In genomic region chr10:30678051-30678450, GRCm38 (mm10) we compare ENCODE assay signal across 22 mouse cellular contexts. TPM values are rescaled to one million over a fixed set of nuclear protein-coding genes. Genes with fewer than 3 reads are reported as not detected.
DNase-seq lines count a peak whose midpoint lies in the region; ATAC-seq and TF ChIP-seq lines count a peak whose summit lies in the region.
"Had no signal": no experiment of that assay in that cellular context is flagged by ENCODE, and none has a peak within 500 bp of the region (broad histone marks: within the 10 kb centered on the region; RNA-seq: fewer than 3 reads in every experiment).

No protein-coding gene starts in this region.

- H3K4me1 ChIP-seq in intestine, postnatal 0 days (replicated peaks; ENCODE audit: control insufficient read depth, insufficient read depth, low read length) = no peaks in the 10 kb centered on the region
- no peaks in the 10 kb centered on the region for H3K4me1 ChIP-seq in intestine, embryonic 15.5 days (replicated peaks)
- H3K4me1 ChIP-seq in hindbrain, embryonic 13.5 days (replicated peaks) = no peaks in the 10 kb centered on the region
- H3K4me1 ChIP-seq in midbrain, embryonic 13.5 days (replicated peaks) = no peaks in the 10 kb centered on the region
- H3K4me1 ChIP-seq: liver, embryonic 12.5 days; neural tube, embryonic 15.5 days had no signal

- H3K27me3 ChIP-seq in intestine, postnatal 0 days (replicated peaks; ENCODE audit: control insufficient read depth, insufficient read depth, low read length) = no peaks in the 10 kb centered on the region
- no peaks in the 10 kb centered on the region for H3K27me3 ChIP-seq in intestine, embryonic 15.5 days (replicated peaks)
- H3K27me3 ChIP-seq in hindbrain, embryonic 13.5 days = no peaks in the 10 kb centered on the region
- H3K27me3 ChIP-seq in midbrain, embryonic 13.5 days = no peaks in the 10 kb centered on the region
- H3K27me3 ChIP-seq: liver, embryonic 12.5 days; neural tube, embryonic 15.5 days had no signal

- 0 out of 2 replicates have a peak, but pooled peaks cover 3% of the 10 kb centered on the region for H3K36me3 ChIP-seq in intestine, postnatal 0 days (ENCODE audit: control insufficient read depth, insufficient read depth)
- no peaks in the 10 kb centered on the region for H3K36me3 ChIP-seq in intestine, embryonic 15.5 days
- no peaks in the 10 kb centered on the region for H3K36me3 ChIP-seq in hindbrain, embryonic 13.5 days
- no peaks in the 10 kb centered on the region for H3K36me3 ChIP-seq in midbrain, embryonic 13.5 days

- no peak overlapping the region for H3K4me3 ChIP-seq in intestine, postnatal 0 days (ENCODE audit: low read depth, low read length)
- no peak overlapping the region for H3K4me3 ChIP-seq in intestine, embryonic 15.5 days (replicated peaks)
- H3K4me3 ChIP-seq in hindbrain, embryonic 13.5 days = no peak overlapping the region
- no peak overlapping the region for H3K4me3 ChIP-seq in midbrain, embryonic 13.5 days (replicated peaks)
- H3K4me3 ChIP-seq: left cerebral cortex, adult 2 months; liver, embryonic 12.5 days; neural tube, embryonic 15.5 days had no signal

- H3K9ac ChIP-seq in intestine, postnatal 0 days (ENCODE audit: low read depth, low read length) = no peak overlapping the region
- H3K9ac ChIP-seq in intestine, embryonic 15.5 days = no peak overlapping the region
- no peak overlapping the region for H3K9ac ChIP-seq in hindbrain, embryonic 13.5 days
- H3K9ac ChIP-seq in midbrain, embryonic 13.5 days (replicated peaks) = no peak overlapping the region
- H3K9ac ChIP-seq: hindbrain, embryonic 14.5 days; liver, embryonic 12.5 days; lung, embryonic 14.5 days; neural tube, embryonic 15.5 days had no signal

- DNase-seq in 416B (ENCODE audit: low read depth) (peak; percentile 83), NIH3T3 (ENCODE audit: low read depth) (peak; percentile 54)
- peak; percentile 27 for DNase-seq in adrenal gland, postnatal 25 days
- DNase-seq: cerebellum, adult 8-10 months; gastrocnemius, postnatal 14 days; lung, embryonic 14.5 days; right cerebral cortex, postnatal 25 days; thymus, postnatal 4 days had no signal

- ATAC-seq in intestine, postnatal 0 days = peak; percentile 80
- ATAC-seq in intestine, embryonic 15.5 days = no peak
- no peak for ATAC-seq in hindbrain, embryonic 13.5 days (ENCODE audit: low FRiP score)
- ATAC-seq in activated CD4-positive, CD25-positive, alpha-beta regulatory T cell, adult 4 months = no peak
- ATAC-seq in midbrain, embryonic 13.5 days = no peak
- ATAC-seq: CD4-positive, CD25-positive, alpha-beta regulatory T cell, adult 4 months; intestine, embryonic 16.5 days; liver, embryonic 12.5 days had no signal

- no peak overlapping the region for H3K27ac ChIP-seq in intestine, postnatal 0 days (ENCODE audit: low read depth, low read length)
- H3K27ac ChIP-seq in intestine, embryonic 15.5 days = no peak overlapping the region
- no peak overlapping the region for H3K27ac ChIP-seq in hindbrain, embryonic 13.5 days
- no peak overlapping the region for H3K27ac ChIP-seq in midbrain, embryonic 13.5 days
- H3K27ac ChIP-seq: hindbrain, embryonic 14.5 days; left cerebral cortex, adult 2 months; liver, embryonic 12.5 days; macrophage; neural tube, embryonic 15.5 days had no signal

- 49% methylated on average over 2 of the region's 2 CpGs for WGBS in intestine, postnatal 0 days
- WGBS in intestine, embryonic 15.5 days = 68% methylated on average over 2 of the region's 2 CpGs
- 78% methylated on average over 2 of the region's 2 CpGs for WGBS in hindbrain, embryonic 13.5 days
- WGBS in midbrain, embryonic 13.5 days = 75% methylated on average over 2 of the region's 2 CpGs

- no peak overlapping the region for H3K4me2 ChIP-seq in intestine, postnatal 0 days (replicated peaks; ENCODE audit: low read depth)
- no peak overlapping the region for H3K4me2 ChIP-seq in intestine, embryonic 15.5 days (replicated peaks)
- H3K4me2 ChIP-seq in hindbrain, embryonic 13.5 days = no peak overlapping the region
- H3K4me2 ChIP-seq in midbrain, embryonic 13.5 days (replicated peaks) = no peak overlapping the region
- H3K4me2 ChIP-seq: hindbrain, embryonic 14.5 days; liver, embryonic 12.5 days; lung, embryonic 14.5 days; midbrain, embryonic 11.5 days; neural tube, embryonic 15.5 days had no signal

- no peaks in the 10 kb centered on the region for H3K9me3 ChIP-seq in intestine, postnatal 0 days (ENCODE audit: control insufficient read depth)
- H3K9me3 ChIP-seq in intestine, embryonic 15.5 days = no peaks in the 10 kb centered on the region
- H3K9me3 ChIP-seq in hindbrain, embryonic 13.5 days = no peaks in the 10 kb centered on the region
- no peaks in the 10 kb centered on the region for H3K9me3 ChIP-seq in midbrain, embryonic 13.5 days
- H3K9me3 ChIP-seq: G1E; liver, embryonic 12.5 days; neural tube, embryonic 15.5 days had no signal

- no peak for TF ChIP-seq CTCF in intestine, postnatal 0 days (IDR thresholded peaks at IDR 0.05; ENCODE audit: low read depth)

RNA-seq across cellular contexts. Expression of gene Hint3, which starts 48.6 kb away (rescaled TPM):
- 124 and 127 TPM in 2 replicates for polyA plus RNA-seq in intestine, postnatal 0 days (2015; fragmentation: Nextera tagmentation; extraction: Ambion mirVana)
- polyA plus RNA-seq in intestine, embryonic 15.5 days (2015; fragmentation: Nextera tagmentation; extraction: Ambion mirVana) = 31.0 and 37.4 TPM in 2 replicates
- 48.5 and 65.1 TPM in 2 replicates for total RNA-seq in adrenal gland, postnatal 25 days (2021)
- 19.1 and 21.5 TPM in 2 replicates for polyA plus RNA-seq in hindbrain, embryonic 13.5 days (2015; fragmentation: Nextera tagmentation; extraction: Ambion mirVana)
- 10 to 100 TPM; 44.0 to 54.8 TPM for polyA plus RNA-seq in activated CD4-positive, CD25-positive, alpha-beta regulatory T cell, adult 4 months (2017; shearing (Covaris generic))
- polyA plus RNA-seq in midbrain, embryonic 13.5 days (2015; fragmentation: Nextera tagmentation; extraction: Ambion mirVana) = 22.2 and 22.6 TPM in 2 replicates

Comparison
In these comparisons a context has a peak if more than half of its experiments do, and no peak if none do; other contexts are left out.
1. DNase-seq: peak in every context shown above with its lines; median percentile 83 in 416B; 54 in NIH3T3; 27 in adrenal gland, postnatal 25 days.